Mouse (Mus musculus): Measurements from ENCODE around the gene Gm3633. TPM values are rescaled to one million over a fixed set of nuclear protein-coding genes. Genes with fewer than 3 reads are reported as not detected.
"Not testable (repeated sequence)": the region's sequence is repeated elsewhere in the genome, so short reads cannot be mapped to it uniquely, and the experiment has no call there.

Gene Gm3633
- polyA plus RNA-seq (2012; fragmentation: generic; extraction: Trizol), result not detected
- long read RNA-seq, experiment 1, result 0 reads
- long read RNA-seq, experiment 2, result 0 reads

DNA sequence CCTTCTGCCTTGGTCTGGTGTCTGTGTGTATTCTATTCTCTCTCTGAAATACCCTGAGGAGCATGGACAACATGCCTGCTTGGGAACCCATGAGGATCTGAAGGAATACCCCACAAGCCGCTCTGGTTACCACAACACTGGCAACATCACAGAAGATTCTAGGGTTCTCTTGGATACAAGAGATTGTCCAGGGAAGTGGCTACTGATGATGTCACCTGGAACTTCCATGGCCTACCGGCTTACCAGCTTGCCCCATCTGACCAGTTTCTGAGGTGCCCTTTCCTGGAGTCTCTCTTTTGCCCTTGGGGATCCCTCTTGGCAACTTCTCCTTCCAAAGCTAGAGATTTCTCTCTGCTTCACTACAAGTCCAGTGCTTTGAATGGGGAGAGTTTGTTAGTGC, at the start of gene Gm3633:
Gm3633 (minus strand) TSS at position 101 of the 400 bp plus-strand sequence.
- H3ac ChIP-seq (ENCODE audit: control insufficient read depth, insufficient read length, low read depth); H3K36me3 ChIP-seq (ENCODE audit: control insufficient read depth, insufficient read depth); H3K79me2 ChIP-seq (ENCODE audit: control insufficient read depth, insufficient read depth); H3K27me3 ChIP-seq (ENCODE audit: control insufficient read depth, insufficient read depth, insufficient read length); H3K79me3 ChIP-seq (ENCODE audit: low read depth); H3K4me3 ChIP-seq (ENCODE audit: insufficient read depth, poor library complexity, severe bottlenecking): not testable (repeated sequence)

DNA sequence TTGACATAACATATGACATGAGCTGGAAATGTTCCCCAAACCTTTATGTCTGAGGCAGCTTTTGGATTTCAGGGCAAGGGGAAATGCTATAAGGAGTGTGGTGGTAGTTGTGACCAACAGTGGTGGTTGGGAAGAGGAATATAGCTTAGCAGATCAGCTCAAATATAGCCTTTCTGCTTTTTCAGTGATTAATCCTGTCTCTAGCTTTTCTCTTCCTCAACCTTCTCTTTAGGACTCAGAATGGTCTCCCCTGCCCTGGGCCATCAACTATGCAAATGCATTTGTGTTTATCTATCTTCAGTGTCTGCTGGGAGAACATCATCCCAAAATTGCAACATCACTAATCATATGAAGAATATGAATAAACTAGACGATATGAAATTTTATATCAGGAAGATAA, 13.9 kb upstream of the Gm3633 start, which contains the start of gene Gm10378:
Gm10378 (plus strand) TSS at position 301 of the 400 bp plus-strand sequence.
- H3K79me2 ChIP-seq (ENCODE audit: control insufficient read depth, insufficient read depth); H3K36me3 ChIP-seq (ENCODE audit: control insufficient read depth, insufficient read depth); H3ac ChIP-seq (ENCODE audit: control insufficient read depth, insufficient read length, low read depth); H3K79me3 ChIP-seq (ENCODE audit: low read depth); H3K27me3 ChIP-seq (ENCODE audit: control insufficient read depth, insufficient read depth, insufficient read length); H3K4me3 ChIP-seq (ENCODE audit: insufficient read depth, poor library complexity, severe bottlenecking): not testable (repeated sequence)

DNA sequence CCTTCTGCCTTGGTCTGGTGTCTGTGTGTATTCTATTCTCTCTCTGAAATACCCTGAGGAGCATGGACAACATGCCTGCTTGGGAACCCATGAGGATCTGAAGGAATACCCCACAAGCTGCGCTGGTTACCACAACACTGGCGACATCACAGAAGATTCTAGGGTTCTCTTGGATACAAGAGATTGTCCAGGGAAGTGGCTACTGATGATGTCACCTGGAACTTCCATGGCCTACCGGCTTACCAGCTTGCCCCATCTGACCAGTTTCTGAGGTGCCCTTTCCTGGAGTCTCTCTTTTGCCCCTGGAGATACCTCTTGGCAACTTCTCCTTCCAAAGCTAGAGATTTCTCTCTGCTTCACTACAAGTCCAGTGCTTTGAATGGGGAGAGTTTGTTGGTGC, 41.9 kb downstream of the Gm3633 start, which contains the start of gene Gm17124:
Gm17124 (minus strand) TSS at position 101 of the 400 bp plus-strand sequence.
- H3K27me3 ChIP-seq (ENCODE audit: control insufficient read depth, insufficient read depth, insufficient read length); H3K36me3 ChIP-seq (ENCODE audit: control insufficient read depth, insufficient read depth): not testable (repeated sequence)

More for the DNA sequence above, 41.9 kb downstream of the Gm3633 start, which contains the start of gene Gm17124:
- H3K79me3 ChIP-seq (ENCODE audit: low read depth); H3K4me3 ChIP-seq (ENCODE audit: insufficient read depth, poor library complexity, severe bottlenecking); H3K79me2 ChIP-seq (ENCODE audit: control insufficient read depth, insufficient read depth); H3ac ChIP-seq (ENCODE audit: control insufficient read depth, insufficient read length, low read depth): not testable (repeated sequence)

Small RNA genes within 50 kb of the gene (microRNA-seq; reads per million reads assigned to microRNA genes)
- gene Gm23620 (ENCODE audit: borderline microRNAs expressed) (not detected), gene Gm25228 (ENCODE audit: borderline microRNAs expressed) (not detected)

Other genes starting within 250 kb of the Gm3633 start
- not detected for gene Gm8005, start 202.2 kb downstream of the Gm3633 start, polyA plus RNA-seq (2012; fragmentation: generic; extraction: Trizol)
- gene Gm8011, start 178.0 kb downstream of the Gm3633 start, polyA plus RNA-seq (2012; fragmentation: generic; extraction: Trizol), result not detected
- not detected for gene Gm8020, start 139.6 kb downstream of the Gm3633 start, polyA plus RNA-seq (2012; fragmentation: generic; extraction: Trizol)
- not detected for gene Gm8024, start 117.6 kb downstream of the Gm3633 start, polyA plus RNA-seq (2012; fragmentation: generic; extraction: Trizol)
- gene Gm17124, start 42.0 kb downstream of the Gm3633 start, polyA plus RNA-seq (2012; fragmentation: generic; extraction: Trizol), result not detected
- not detected for gene Gm10378, start 14.0 kb upstream of the Gm3633 start, polyA plus RNA-seq (2012; fragmentation: generic; extraction: Trizol)
- not detected for gene Gm3015, start 126.9 kb upstream of the Gm3633 start, polyA plus RNA-seq (2012; fragmentation: generic; extraction: Trizol)
- not detected for gene Gm10377, start 156.1 kb upstream of the Gm3633 start, polyA plus RNA-seq (2012; fragmentation: generic; extraction: Trizol)
- gene Gm21977, start 211.6 kb upstream of the Gm3633 start, polyA plus RNA-seq (2012; fragmentation: generic; extraction: Trizol), result not detected